Comparison of ENCODE assay signal across 8 mouse cellular contexts in genomic region chr7:128297291-128297616, GRCm38 (mm10). TPM values are rescaled to one million over a fixed set of nuclear protein-coding genes. Genes with fewer than 3 reads are reported as not detected.
DNase-seq lines count a peak whose midpoint lies in the region; ATAC-seq and TF ChIP-seq lines count a peak whose summit lies in the region.

No protein-coding gene starts in this region.

- no peaks in the 10 kb centered on the region for H3K27me3 ChIP-seq in kidney, adult 2 months (replicated peaks; ENCODE audit: control insufficient read depth, insufficient read depth, low read length)
- no peaks in the 10 kb centered on the region for H3K27me3 ChIP-seq in hindbrain, embryonic 14.5 days (ENCODE audit: control insufficient read depth, insufficient read depth, low read length)
- peaks cover 11% of the 10 kb centered on the region; the same call in 1 of the 2 replicates for H3K27me3 ChIP-seq in midbrain, embryonic 12.5 days

- peak overlapping the region; percentile 0; the same call in 1 of the 2 replicates for H3K27ac ChIP-seq in kidney, adult 2 months (ENCODE audit: insufficient read depth, low read depth, low read length)
- peak overlapping the region; percentile 70 for H3K27ac ChIP-seq in hindbrain, embryonic 14.5 days
- H3K27ac ChIP-seq in midbrain, embryonic 12.5 days (replicated peaks): peak overlapping the region; percentile 67; the same call in 1 of the 2 replicates

- no peak for DNase-seq in kidney, adult 2 months
- no peak for DNase-seq in kidney, postnatal 36 days
- DNase-seq in ZHBTc4 (ENCODE audit: low read depth, low spot score): peak; percentile 39
- no peak for DNase-seq in hindbrain, embryonic 14.5 days (ENCODE audit: low spot score)
- DNase-seq in embryo, embryonic 11 days: no peak
- no peak for DNase-seq in layer of hippocampus, adult 9-11 months
- DNase-seq in spleen, adult 12 weeks (ENCODE audit: low spot score): no peak

- no peak for TF ChIP-seq CTCF in kidney, adult 2 months (conservative IDR thresholded peaks at IDR 0.05; ENCODE audit: insufficient read depth, insufficient read length, low read depth, low read length)

- no peak for ATAC-seq in hindbrain, embryonic 14.5 days (ENCODE audit: low FRiP score)
- no peak for ATAC-seq in midbrain, embryonic 12.5 days (ENCODE audit: low FRiP score, low read depth)

- WGBS in kidney, adult 2 months: 23% methylated on average over 10 of the region's 10 CpGs
- 39% methylated on average over 10 of the region's 10 CpGs for WGBS in hindbrain, embryonic 14.5 days
- WGBS in midbrain, embryonic 12.5 days: 44% methylated on average over 10 of the region's 10 CpGs

- H3K9ac ChIP-seq in hindbrain, embryonic 14.5 days: peak overlapping the region; percentile 89
- peak overlapping the region; percentile 92 for H3K9ac ChIP-seq in midbrain, embryonic 12.5 days (replicated peaks)

- H3K9me3 ChIP-seq in hindbrain, embryonic 14.5 days (ENCODE audit: control insufficient read depth, low read length): no peaks in the 10 kb centered on the region
- H3K9me3 ChIP-seq in midbrain, embryonic 12.5 days: no peaks in the 10 kb centered on the region

- TF ChIP-seq POLR2A in kidney, adult 2 months (IDR thresholded peaks at IDR 0.05; ENCODE audit: low read depth, low read length): no peak

- H3K4me3 ChIP-seq in kidney, adult 2 months (ENCODE audit: insufficient read depth, low read depth, low read length): peak overlapping the region; percentile 72
- H3K4me3 ChIP-seq in hindbrain, embryonic 14.5 days (replicated peaks; ENCODE audit: low read length): peak overlapping the region; percentile 90
- H3K4me3 ChIP-seq in midbrain, embryonic 12.5 days: peak overlapping the region; percentile 90

- H3K36me3 ChIP-seq in kidney, adult 2 months (ENCODE audit: control insufficient read depth, insufficient read depth, low read length): no peaks in the 10 kb centered on the region
- no peaks in the 10 kb centered on the region for H3K36me3 ChIP-seq in hindbrain, embryonic 14.5 days (replicated peaks; ENCODE audit: control insufficient read depth, insufficient read depth)
- 0 out of 2 replicates have a peak, but pooled peaks cover 3% of the 10 kb centered on the region for H3K36me3 ChIP-seq in midbrain, embryonic 12.5 days

- peak overlapping the region; percentile 92 for H3K4me2 ChIP-seq in hindbrain, embryonic 14.5 days (replicated peaks)
- H3K4me2 ChIP-seq in midbrain, embryonic 12.5 days (replicated peaks): peak overlapping the region; percentile 88

- H3K4me1 ChIP-seq in kidney, adult 2 months (ENCODE audit: control insufficient read depth, insufficient read depth, low read length): no peaks in the 10 kb centered on the region; the same call in 1 of the 2 replicates
- peaks cover 16% of the 10 kb centered on the region for H3K4me1 ChIP-seq in hindbrain, embryonic 14.5 days (replicated peaks; ENCODE audit: control insufficient read depth, insufficient read depth, low read length)
- H3K4me1 ChIP-seq in midbrain, embryonic 12.5 days: peaks cover 27% of the 10 kb centered on the region

RNA-seq across cellular contexts. Expression of gene BC017158, which starts 0.7 kb away (rescaled TPM):
- polyA plus RNA-seq in kidney, adult 2 months (2012; rRNA removed): 29.4 and 37.8 TPM in 2 replicates
- 23.6 and 23.9 TPM in 2 replicates for polyA plus RNA-seq in hindbrain, embryonic 14.5 days (2014; fragmentation: Nextera tagmentation; extraction: Ambion mirVana)
- 22.8 and 23.1 TPM in 2 replicates for polyA plus RNA-seq in midbrain, embryonic 12.5 days (2016; fragmentation: Nextera tagmentation; extraction: Ambion mirVana)

RNA-seq across cellular contexts. Expression of gene Slc5a2, which starts 31.8 kb away (rescaled TPM):
- polyA plus RNA-seq in kidney, adult 2 months (2012; rRNA removed): 1,002 and 1,068 TPM in 2 replicates
- 0.23 TPM in 1 of 2 replicates, not detected in the other for polyA plus RNA-seq in hindbrain, embryonic 14.5 days (2014; fragmentation: Nextera tagmentation; extraction: Ambion mirVana)
- not detected in 2 replicates for polyA plus RNA-seq in midbrain, embryonic 12.5 days (2016; fragmentation: Nextera tagmentation; extraction: Ambion mirVana)

RNA-seq across cellular contexts. Expression of gene Tgfb1i1, which starts 50.6 kb away (rescaled TPM):
- polyA plus RNA-seq in kidney, adult 2 months (2012; rRNA removed): 15.1 and 16.1 TPM in 2 replicates
- polyA plus RNA-seq in hindbrain, embryonic 14.5 days (2014; fragmentation: Nextera tagmentation; extraction: Ambion mirVana): 23.5 and 27.8 TPM in 2 replicates
- 39.6 and 50.5 TPM in 2 replicates for polyA plus RNA-seq in midbrain, embryonic 12.5 days (2016; fragmentation: Nextera tagmentation; extraction: Ambion mirVana)

RNA-seq across cellular contexts. Expression of gene 9130023H24Rik, which starts 59.4 kb away (rescaled TPM):
- 3.1 and 3.2 TPM in 2 replicates for polyA plus RNA-seq in kidney, adult 2 months (2012; rRNA removed)
- 7.4 and 8.7 TPM in 2 replicates for polyA plus RNA-seq in hindbrain, embryonic 14.5 days (2014; fragmentation: Nextera tagmentation; extraction: Ambion mirVana)
- polyA plus RNA-seq in midbrain, embryonic 12.5 days (2016; fragmentation: Nextera tagmentation; extraction: Ambion mirVana): 13.2 TPM in 2 replicates

Comparison
In these comparisons a context has a peak if more than half of its experiments do, and no peak if none do; other contexts are left out.
1. H3K27ac ChIP-seq: peak in every context shown above with its lines; median percentile 70 in hindbrain, embryonic 14.5 days; 67 in midbrain, embryonic 12.5 days; 0 in kidney, adult 2 months.
2. RNA of gene Slc5a2, which starts 31.8 kb away (polyA plus RNA-seq): 1,002 to 1,068 TPM in kidney, adult 2 months; 0.23 TPM in hindbrain, embryonic 14.5 days and not detected in midbrain, embryonic 12.5 days; every median in the first group is over 100 times any median in the second.
3. Peak in every context shown above with its lines, with median percentiles within 50 percentile points of each other: H3K4me3 ChIP-seq.